Mouse (Mus musculus) kidney, adult 2 months (tissue): ENCODE measurements at regions not wholly inside any gene's neighbourhood (a gene's known extent, or its start where the extent isn't known, plus 50 kb on each side); places are given as distances from the start of the nearest gene placed in this dataset.

Source experiments
- CTCF ChIP-seq: fragments of 200-500 bp; conservative IDR thresholded peaks from 2 replicates; pipeline ENCODE4 v1.5.1; 2011; ENCODE audit warnings: low read depth, mild to moderate bottlenecking, control low read depth, low read length, moderate library complexity, mixed read lengths; ENCODE audit not compliant: insufficient read depth, insufficient read length
- POLR2A ChIP-seq: fragments of 200-500 bp; IDR thresholded peaks from one replicate; pipeline ENCODE4 v1.6.1; 2011; ENCODE audit warnings: low read depth, low read length, control low read depth

GRCm38 (mm10) chr8:76799998-76800397 is 99.2 kb upstream of the Nr3c2 start:
- TF ChIP-seq CTCF (no peak), POLR2A (no peak)
